Mouse (Mus musculus) liver, adult 2 months (tissue): ENCODE results near the gene Mc3r. TPM values are rescaled to one million over a fixed set of nuclear protein-coding genes. Genes with fewer than 3 reads are reported as not detected.

Experiments used
- DNase-seq: peaks from one replicate; pipeline ENCODE4 v3.0.0-alpha.2; 2011; ENCODE audit warnings: low read depth, low spot score; ENCODE audit errors: extremely low read depth
- H3K27ac ChIP-seq: fragments of 200-500 bp; replicated peaks from 2 replicates; pipeline ENCODE4 v1.5.1; 2012; ENCODE audit warnings: low read depth, mild to moderate bottlenecking, control low read depth, inconsistent platforms, low read length; ENCODE audit not compliant: insufficient read depth
- H3K27me3 ChIP-seq: fragments of 200-500 bp; 2 replicates; pipeline ENCODE4 v1.6.1; 2012; ENCODE audit warnings: mild to moderate bottlenecking, moderate library complexity, low read length, inconsistent platforms; ENCODE audit not compliant: control insufficient read depth, insufficient read depth
- H3K36me3 ChIP-seq: fragments of 200-500 bp; 2 replicates; pipeline ENCODE4 v1.6.1; 2012; ENCODE audit warnings: low read length, inconsistent platforms; ENCODE audit not compliant: control insufficient read depth, insufficient read depth
- H3K4me1 ChIP-seq: fragments of 200-500 bp; 2 replicates; pipeline ENCODE4 v1.6.1; 2011; ENCODE audit warnings: low read length; ENCODE audit not compliant: control insufficient read depth, insufficient read depth
- H3K4me3 ChIP-seq: fragments of 200-500 bp; 2 replicates; pipeline ENCODE4 v1.5.1; 2011; ENCODE audit warnings: low read depth, mild to moderate bottlenecking, control low read depth, low read length, moderate library complexity; ENCODE audit not compliant: insufficient read depth
- H3K79me2 ChIP-seq: fragments of 200-500 bp; 2 replicates; pipeline ENCODE4 v1.6.1; 2012; ENCODE audit warnings: inconsistent platforms, mild to moderate bottlenecking, low read length, moderate library complexity; ENCODE audit not compliant: control insufficient read depth, insufficient read depth
- H3K9ac ChIP-seq: fragments of 200-500 bp; 2 replicates; pipeline ENCODE4 v1.6.1; 2012; ENCODE audit warnings: low read depth, mild to moderate bottlenecking, control low read depth, inconsistent platforms, low read length
- CTCF ChIP-seq: fragments of 200-500 bp; IDR thresholded peaks from 2 replicates; pipeline ENCODE4 v1.5.1; 2011; ENCODE audit warnings: low read depth, low read length, control low read depth
- POLR2A ChIP-seq: fragments of 200-500 bp; IDR thresholded peaks from 2 replicates; pipeline ENCODE4 v1.6.1; 2011; ENCODE audit warnings: low read length, control low read depth; ENCODE audit not compliant: insufficient read depth; ENCODE audit errors: extremely low read depth
- WGBS: fragments of 180-500 bp; shearing (Covaris S2); methylation state at CpG from one replicate; pipeline ENCODE4 v1.1.7; 2018; 5-methylcytosine and 5-hydroxymethylcytosine counted together
- polyA plus RNA-seq: library from polyadenylated mRNA; depleted of rRNA; stranded (reverse); fragments of >200 nt; gene quantifications from 2 replicates; pipeline ENCODE4 v1.2.3, GENCODE M21; 2012
- total RNA-seq: library from RNA; depleted of rRNA; stranded (reverse); fragments of >200 nt; gene quantifications from 2 replicates; pipeline ENCODE4 v1.2.3, GENCODE M21; 2014

Gene Mc3r
- total and polyA plus RNA-seq, 2 experiments, result not detected

DNA sequence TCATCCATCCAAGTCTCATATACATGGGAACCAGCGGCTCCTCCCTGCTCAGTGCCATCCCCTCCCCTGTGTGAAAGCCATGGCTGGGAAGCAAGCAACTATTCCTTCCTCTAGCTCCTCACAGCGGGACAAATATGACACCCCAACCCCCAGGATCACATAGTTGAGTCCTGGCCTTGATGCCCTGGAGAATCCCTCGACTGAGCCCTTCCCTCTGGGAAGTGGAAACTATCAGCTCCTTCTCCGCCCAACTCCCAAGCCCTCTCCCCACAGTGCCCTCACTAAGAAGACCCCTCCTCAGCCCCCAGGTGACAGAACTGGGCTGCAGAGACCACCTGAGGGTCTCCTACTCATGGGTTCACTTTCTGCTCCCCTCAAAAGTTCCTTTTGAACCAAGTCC is 18.2 kb upstream of the Mc3r start:
- Histone ChIP-seq H3K36me3 (no peaks in the 10 kb centered on the region), H3K4me3 (no peak overlapping the region), H3K27me3 (no peaks in the 10 kb centered on the region), H3K27ac (no peak overlapping the region), H3K79me2 (no peaks in the 10 kb centered on the region), H3K4me1 (no peaks in the 10 kb centered on the region), H3K9ac (no peak overlapping the region)
- 56% methylated on average over 4 of the region's 4 CpGs for WGBS
- TF ChIP-seq POLR2A (no peak), CTCF (no peak)
- no peak for DNase-seq

DNA sequence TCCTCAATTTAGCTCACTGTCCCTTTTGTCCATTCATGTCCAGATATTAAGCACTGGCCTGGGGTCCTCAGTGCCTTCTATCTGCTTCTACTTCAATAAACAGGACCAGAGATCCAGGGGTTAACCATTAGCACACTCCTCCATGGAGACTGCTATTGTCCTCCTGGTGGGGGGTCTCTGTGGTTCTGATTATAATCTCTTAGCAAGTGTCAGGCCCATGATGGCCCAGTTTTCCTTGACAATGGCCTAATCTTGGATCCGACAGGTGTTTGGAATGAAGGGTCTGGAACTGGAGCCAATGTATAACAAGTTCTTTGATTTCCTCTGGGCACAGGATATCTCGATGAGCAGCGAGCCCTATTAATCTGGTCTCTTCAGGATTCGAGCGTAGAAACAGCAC is 10.1 kb upstream of the Mc3r start:
- H3K27ac ChIP-seq, result no peak overlapping the region
- no peak for DNase-seq
- WGBS, result 77% methylated on average over 5 of the region's 5 CpGs
- H3K4me3 ChIP-seq, result no peak overlapping the region
- no peaks in the 10 kb centered on the region for H3K27me3 ChIP-seq
- no peaks in the 10 kb centered on the region for H3K4me1 ChIP-seq
- no peaks in the 10 kb centered on the region for H3K79me2 ChIP-seq
- H3K36me3 ChIP-seq, result no peaks in the 10 kb centered on the region
- TF ChIP-seq POLR2A (no peak), CTCF (no peak)
- H3K9ac ChIP-seq, result no peak overlapping the region

DNA sequence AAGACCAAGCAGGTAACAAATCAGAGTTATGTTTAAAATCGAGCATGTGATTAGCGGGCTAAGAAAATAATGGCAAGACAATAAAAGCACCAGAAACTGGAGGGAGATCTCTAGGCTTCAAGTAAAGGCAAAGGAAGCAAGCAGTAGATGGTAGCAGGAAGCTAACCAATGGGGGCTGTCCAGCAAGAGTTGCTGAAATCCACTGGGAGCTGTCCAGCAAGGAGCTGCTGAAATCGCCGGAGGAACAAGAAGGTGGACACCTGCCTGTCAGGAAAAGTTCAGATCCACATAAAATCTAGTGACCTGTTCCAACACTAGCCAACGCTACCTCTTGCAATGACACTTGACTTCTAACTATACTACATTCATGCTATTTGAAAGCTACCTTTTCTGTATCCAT is 7.3 kb upstream of the Mc3r start:
- DNase-seq, result peak; percentile 16
- Histone ChIP-seq H3K27me3 (no peaks in the 10 kb centered on the region), H3K4me1 (no peaks in the 10 kb centered on the region), H3K4me3 (no peak overlapping the region), H3K36me3 (no peaks in the 10 kb centered on the region), H3K27ac (no peak overlapping the region), H3K79me2 (no peaks in the 10 kb centered on the region), H3K9ac (no peak overlapping the region)
- TF ChIP-seq CTCF (no peak), POLR2A (no peak)
- WGBS, result 18% methylated on average over 5 of the region's 5 CpGs

DNA sequence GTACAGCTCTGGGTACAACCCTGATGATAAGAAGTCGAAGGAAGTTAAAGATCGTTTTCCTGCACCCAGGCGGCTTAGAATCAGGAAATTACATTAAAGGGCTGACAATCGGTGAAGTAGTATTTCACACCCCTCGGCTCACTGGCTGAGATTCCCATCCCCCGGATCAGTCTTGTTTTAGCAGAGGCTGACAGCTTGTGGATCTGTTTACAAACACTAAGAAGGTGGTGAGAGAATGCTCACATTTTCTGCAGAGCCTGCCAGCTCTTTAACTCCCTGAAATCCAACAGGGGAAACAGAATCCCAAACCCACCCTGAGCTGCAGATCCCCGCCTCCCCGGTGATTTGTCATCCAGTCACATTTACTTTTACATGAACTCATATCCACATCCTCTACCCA is 2.8 kb upstream of the Mc3r start:
- H3K4me1 ChIP-seq, result no peaks in the 10 kb centered on the region
- no peaks in the 10 kb centered on the region for H3K36me3 ChIP-seq
- DNase-seq, result no peak
- H3K4me3 ChIP-seq, result no peak overlapping the region
- no peaks in the 10 kb centered on the region for H3K79me2 ChIP-seq
- no peak overlapping the region for H3K27ac ChIP-seq
- 29% methylated on average over 8 of the region's 8 CpGs for WGBS
- no peak overlapping the region for H3K9ac ChIP-seq
- H3K27me3 ChIP-seq, result no peaks in the 10 kb centered on the region
- TF ChIP-seq CTCF (no peak), POLR2A (no peak)

GRCm38 (mm10) chr2:172249336-172249735 is 1.0 kb downstream of the Mc3r start:
- H3K9ac ChIP-seq, result no peak overlapping the region
- TF ChIP-seq CTCF (peak; percentile 51), POLR2A (no peak)
- no peaks in the 10 kb centered on the region for H3K27me3 ChIP-seq
- no peak overlapping the region for H3K27ac ChIP-seq
- DNase-seq, result no peak
- no peaks in the 10 kb centered on the region for H3K36me3 ChIP-seq
- H3K4me1 ChIP-seq, result no peaks in the 10 kb centered on the region
- WGBS, result 84% methylated on average over 14 of the region's 14 CpGs
- H3K4me3 ChIP-seq, result no peak overlapping the region
- no peaks in the 10 kb centered on the region for H3K79me2 ChIP-seq

DNA sequence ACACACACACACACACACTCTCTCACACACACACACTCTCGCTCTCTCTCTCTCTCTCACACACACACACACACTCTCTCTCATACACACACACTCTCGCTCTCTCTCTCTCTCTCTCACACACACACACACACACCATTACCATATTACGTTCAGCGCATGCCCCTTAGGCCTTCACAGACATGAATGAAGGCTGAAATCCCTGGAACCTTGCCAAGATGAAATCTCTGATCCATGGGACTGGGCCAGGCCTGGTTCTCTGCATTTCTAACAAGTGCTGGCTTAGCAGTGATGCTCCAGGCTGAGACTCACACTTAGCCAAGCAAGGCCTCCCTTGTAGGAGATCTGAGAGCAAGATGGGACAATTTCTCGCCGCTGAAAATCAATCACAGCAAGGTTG is 8.1 kb downstream of the Mc3r start:
- H3K4me1 ChIP-seq, result no peaks in the 10 kb centered on the region
- no peak overlapping the region for H3K4me3 ChIP-seq
- H3K36me3 ChIP-seq, result no peaks in the 10 kb centered on the region
- H3K79me2 ChIP-seq, result no peaks in the 10 kb centered on the region
- H3K27me3 ChIP-seq, result no peaks in the 10 kb centered on the region
- no peak overlapping the region for H3K27ac ChIP-seq
- TF ChIP-seq POLR2A (no peak), CTCF (no peak)
- no peak for DNase-seq
- 93% methylated on average over 6 of the region's 6 CpGs for WGBS
- H3K9ac ChIP-seq, result no peak overlapping the region
